Mouse (Mus musculus) hindbrain, embryonic 10.5 days (tissue): ENCODE measurements around the gene Diras2. TPM values are rescaled to one million over a fixed set of nuclear protein-coding genes. Genes with fewer than 3 reads are reported as not detected.

ENCODE experiments used
- DNase-seq: peaks from one replicate; pipeline ENCODE4 v3.0.0-alpha.2; 2017; ENCODE audit warnings: low spot score
- H3K27ac ChIP-seq: fragments of 300-500 bp; sonication (generic); 2 replicates; pipeline ENCODE4 v1.5.1; 2016; ENCODE audit warnings: mild to moderate bottlenecking, moderate library complexity
- H3K27me3 ChIP-seq: fragments of 300-500 bp; sonication (generic); 2 replicates; pipeline ENCODE4 v1.6.1; 2016; ENCODE audit warnings: mild to moderate bottlenecking; ENCODE audit not compliant: poor library complexity, insufficient read depth, severe bottlenecking
- H3K36me3 ChIP-seq: fragments of 300-500 bp; sonication (generic); 2 replicates; pipeline ENCODE4 v1.6.1; 2016; ENCODE audit warnings: mild to moderate bottlenecking, moderate library complexity
- H3K4me1 ChIP-seq: fragments of 300-500 bp; sonication (generic); replicated peaks from 2 replicates; pipeline ENCODE4 v1.6.1; 2016; ENCODE audit warnings: mild to moderate bottlenecking
- H3K4me3 ChIP-seq: fragments of 300-500 bp; sonication (generic); 2 replicates; pipeline ENCODE4 v1.5.1; 2016; ENCODE audit warnings: mild to moderate bottlenecking, moderate library complexity
- H3K9me3 ChIP-seq: fragments of 300-500 bp; sonication (generic); 2 replicates; pipeline ENCODE4 v1.6.1; 2016; ENCODE audit warnings: mild to moderate bottlenecking, moderate library complexity
- WGBS: fragments of 180-500 bp; shearing (Covaris S2); methylation state at CpG from one replicate; pipeline ENCODE4 v1.1.7; 2016; 5-methylcytosine and 5-hydroxymethylcytosine counted together
- polyA plus RNA-seq: library from polyadenylated mRNA; unstranded; fragments of >200 nt; fragmentation: Nextera tagmentation; extraction: Ambion mirVana; gene quantifications from 2 replicates; pipeline ENCODE4 v1.2.1, GENCODE M21; 2016

Gene Diras2
- polyA plus RNA-seq, 1 experiment from 2014 or later = 0.29 TPM

DNA sequence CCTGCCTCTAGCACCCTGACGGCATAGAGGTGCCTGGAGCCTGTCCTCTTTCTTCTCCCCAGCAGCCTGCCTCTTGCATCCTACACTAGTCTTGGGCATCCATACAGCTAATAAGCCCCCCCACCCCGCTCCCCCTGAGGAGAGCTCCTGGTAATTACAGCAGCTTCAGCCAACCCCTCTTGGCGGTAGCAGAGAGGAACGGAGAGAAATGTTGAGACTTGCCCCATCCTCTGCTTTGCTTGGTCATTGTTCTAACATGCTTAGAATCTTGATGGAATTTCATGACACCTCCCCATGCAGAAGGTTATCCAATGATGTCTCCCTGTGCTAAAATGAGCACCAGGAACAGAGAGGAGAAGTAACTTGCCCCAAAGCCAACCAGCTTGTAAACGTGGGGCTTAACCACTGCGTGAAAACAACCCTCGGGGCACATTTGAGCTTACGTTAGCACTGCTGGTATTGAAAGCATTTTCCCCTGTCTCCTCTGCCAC lies 11.0 kb upstream of the Diras2 start:
- no peak for DNase-seq
- Histone ChIP-seq H3K9me3 (no peaks in the 10 kb centered on the region), H3K36me3 (no peaks in the 10 kb centered on the region), H3K4me1 (peaks cover 7% of the 10 kb centered on the region; the same call in 1 of the 2 replicates), H3K4me3 (no peak overlapping the region), H3K27me3 (no peaks in the 10 kb centered on the region), H3K27ac (no peak overlapping the region)
- WGBS = 77% methylated on average over 8 of the region's 8 CpGs

DNA sequence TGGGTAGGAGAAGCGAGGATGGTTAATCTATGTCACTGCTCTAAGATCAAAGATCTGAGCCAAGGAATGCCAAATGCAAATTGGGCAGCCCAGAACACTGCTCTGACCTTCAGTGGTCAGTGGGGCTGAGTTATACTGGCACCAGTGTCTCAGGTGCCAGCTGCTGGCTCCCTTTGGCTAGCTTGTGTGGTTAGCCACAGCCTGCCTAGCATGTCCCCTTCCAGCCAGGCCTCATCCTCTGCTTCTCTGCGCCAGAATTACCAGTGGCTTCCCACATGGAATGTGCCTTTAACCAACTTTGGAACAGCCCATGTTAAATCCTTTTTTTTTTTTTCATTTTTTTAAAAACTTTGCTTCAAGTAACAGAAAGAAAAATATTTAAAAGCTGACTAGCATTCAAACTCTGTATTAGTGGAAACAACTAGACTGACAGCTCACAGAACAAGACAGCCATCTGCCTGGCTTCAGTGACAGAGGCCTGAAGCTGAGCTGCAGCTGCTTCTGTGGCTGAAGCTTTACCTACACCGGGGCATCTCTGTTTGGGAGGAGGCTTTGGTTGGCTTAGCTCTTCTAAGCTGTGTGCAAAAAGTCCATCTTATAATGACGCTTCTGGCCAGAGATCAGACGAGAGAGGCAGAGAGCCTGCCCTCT lies 10.4 kb upstream of the Diras2 start:
- Histone ChIP-seq H3K27ac (no peak overlapping the region), H3K36me3 (no peaks in the 10 kb centered on the region), H3K4me1 (peaks cover 7% of the 10 kb centered on the region; the same call in 1 of the 2 replicates), H3K27me3 (no peaks in the 10 kb centered on the region), H3K9me3 (no peaks in the 10 kb centered on the region), H3K4me3 (no peak overlapping the region)
- WGBS = 83% methylated on average over 5 of the region's 5 CpGs
- DNase-seq = no peak

DNA sequence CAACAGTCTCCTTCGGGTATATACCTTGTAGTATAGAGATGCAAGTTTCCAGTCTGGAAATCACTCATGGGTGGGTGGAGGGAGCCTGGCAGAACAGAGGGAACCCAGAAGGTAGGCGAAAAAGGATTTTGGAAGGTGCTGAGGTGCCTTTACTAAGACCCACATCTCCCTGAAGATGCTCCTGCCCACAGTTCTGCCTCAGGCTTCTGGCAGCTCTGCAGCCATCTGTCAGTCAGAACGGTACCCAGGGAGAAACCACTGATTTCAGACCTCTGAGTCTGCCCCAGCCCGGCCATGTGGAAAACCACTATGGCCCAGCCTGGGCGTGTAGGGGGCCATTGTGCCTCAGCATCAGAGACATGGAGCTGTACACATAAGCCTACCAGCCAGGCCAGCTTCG lies 8.4 kb upstream of the Diras2 start:
- peaks cover 7% of the 10 kb centered on the region; the same call in 1 of the 2 replicates for H3K4me1 ChIP-seq
- H3K27ac ChIP-seq = no peak overlapping the region
- no peaks in the 10 kb centered on the region for H3K36me3 ChIP-seq
- no peaks in the 10 kb centered on the region for H3K9me3 ChIP-seq
- DNase-seq = no peak
- H3K27me3 ChIP-seq = peaks cover 3% of the 10 kb centered on the region; the same call in 1 of the 2 replicates
- no peak overlapping the region for H3K4me3 ChIP-seq
- WGBS = 84% methylated on average over 6 of the region's 6 CpGs

DNA sequence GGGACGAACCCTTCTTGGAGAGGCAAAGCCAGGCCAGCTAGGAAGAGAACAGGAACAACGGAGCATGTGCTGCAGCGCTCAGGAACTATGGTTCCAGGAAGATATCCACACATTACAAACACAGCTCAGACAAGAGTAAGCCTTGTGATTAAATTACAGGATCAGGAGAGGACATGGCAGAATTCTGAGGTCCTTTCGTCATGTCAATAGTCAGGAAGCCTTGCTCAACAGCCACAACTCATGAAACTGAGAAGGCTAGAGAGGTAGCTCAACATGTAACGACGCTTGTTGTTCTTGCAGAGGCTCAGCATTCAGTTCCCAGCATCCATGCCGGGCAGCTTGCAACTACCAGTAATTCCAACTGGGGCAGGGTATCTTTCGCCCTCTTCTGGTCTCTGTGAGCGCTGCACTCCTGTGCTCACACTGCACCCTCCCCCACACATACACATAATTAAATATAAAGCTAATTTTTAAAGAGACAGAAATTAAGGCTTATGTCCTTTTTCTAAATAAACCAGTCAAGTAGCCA lies 7.6 kb upstream of the Diras2 start:
- DNase-seq = no peak
- no peak overlapping the region for H3K4me3 ChIP-seq
- H3K27ac ChIP-seq = no peak overlapping the region
- H3K4me1 ChIP-seq = peaks cover 7% of the 10 kb centered on the region; the same call in 1 of the 2 replicates
- H3K27me3 ChIP-seq = peaks cover 11% of the 10 kb centered on the region
- no peaks in the 10 kb centered on the region for H3K36me3 ChIP-seq
- H3K9me3 ChIP-seq = no peaks in the 10 kb centered on the region
- 93% methylated on average over 9 of the region's 9 CpGs for WGBS

DNA sequence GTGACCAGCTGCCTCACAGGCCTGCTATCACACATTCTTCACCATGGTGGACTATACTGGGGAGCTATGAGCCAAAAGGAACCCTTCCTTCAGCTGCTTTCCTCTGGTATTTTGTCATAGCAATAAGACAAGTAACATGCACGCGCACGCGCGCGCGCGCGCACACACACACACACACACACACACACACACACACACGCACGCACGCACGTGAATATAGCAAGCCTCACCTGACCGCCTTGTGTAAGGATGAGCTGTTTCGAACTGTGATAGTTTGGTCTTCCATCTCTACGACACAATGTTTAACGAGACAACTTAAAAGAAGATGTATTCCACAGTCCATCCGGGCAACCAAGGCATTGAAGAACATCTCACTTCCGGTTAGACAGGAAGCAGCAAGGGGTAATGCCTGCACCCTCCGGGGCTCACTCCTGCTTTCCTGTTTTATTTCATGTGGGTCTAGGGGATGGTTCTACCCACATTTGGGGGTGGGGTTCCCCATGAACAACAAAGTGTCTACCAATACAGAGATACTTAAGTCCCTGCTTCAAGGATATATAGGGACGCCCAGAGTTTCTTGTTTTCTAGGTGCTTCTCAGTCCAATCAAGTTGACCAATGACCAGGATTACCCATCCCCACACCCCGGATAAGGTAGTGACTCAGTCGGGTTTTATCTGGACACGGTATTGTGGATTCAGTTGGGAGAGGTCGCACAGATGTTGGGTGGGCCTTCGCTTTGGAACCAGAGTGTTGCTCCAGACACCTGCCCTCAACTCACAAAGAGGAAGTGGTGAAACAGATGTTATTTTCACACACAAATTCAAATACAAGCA lies 6.9 kb upstream of the Diras2 start:
- no peak overlapping the region for H3K27ac ChIP-seq
- H3K4me1 ChIP-seq = peaks cover 6% of the 10 kb centered on the region; the same call in 1 of the 2 replicates
- no peaks in the 10 kb centered on the region for H3K9me3 ChIP-seq
- DNase-seq = no peak
- no peak overlapping the region for H3K4me3 ChIP-seq
- 97% methylated on average over 26 of the region's 26 CpGs for WGBS
- H3K27me3 ChIP-seq = peaks cover 12% of the 10 kb centered on the region
- no peaks in the 10 kb centered on the region for H3K36me3 ChIP-seq

DNA sequence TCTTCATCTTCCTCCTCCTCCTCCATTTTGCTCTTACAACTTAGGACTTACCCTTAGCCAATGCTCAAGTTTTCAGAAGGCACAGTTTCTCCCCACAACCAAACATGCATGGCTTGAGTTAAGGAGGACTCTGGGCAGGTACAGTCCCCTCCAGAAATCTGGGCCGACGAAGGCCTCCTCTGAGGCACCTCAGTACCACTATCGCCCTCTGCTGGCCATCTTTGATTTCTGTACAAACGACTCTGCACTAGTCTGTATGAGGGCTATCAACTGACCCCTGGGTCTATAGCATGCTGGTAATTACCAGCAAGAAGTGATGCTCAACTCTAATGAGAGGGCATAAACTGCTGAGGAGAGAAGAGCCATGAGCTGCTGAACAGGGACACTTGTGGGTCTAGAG lies 4.5 kb upstream of the Diras2 start:
- 12% methylated on average over 4 of the region's 4 CpGs for WGBS
- Histone ChIP-seq H3K4me3 (no peak overlapping the region), H3K27ac (no peak overlapping the region), H3K27me3 (peaks cover 13% of the 10 kb centered on the region), H3K9me3 (no peaks in the 10 kb centered on the region), H3K36me3 (no peaks in the 10 kb centered on the region), H3K4me1 (peaks cover 1% of the 10 kb centered on the region)
- peak; percentile 70 for DNase-seq

DNA sequence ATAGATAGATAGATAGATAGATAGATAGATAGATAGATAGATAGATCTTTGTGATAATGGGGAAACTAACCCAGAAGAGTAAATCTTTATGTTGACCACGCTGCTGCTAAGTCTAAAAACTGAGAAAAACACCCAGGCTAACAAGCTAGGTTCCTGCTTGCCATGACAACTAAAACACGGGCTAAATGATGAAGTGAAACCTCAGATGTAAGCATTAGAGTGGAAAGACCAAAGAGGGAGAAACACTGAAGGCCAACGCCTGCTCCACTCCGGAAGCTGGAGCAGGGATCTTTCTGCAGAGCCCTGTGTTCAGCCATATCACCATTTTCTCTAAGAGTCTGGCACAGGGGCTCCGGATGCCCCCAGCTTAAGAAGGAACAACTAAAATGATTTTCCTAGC lies 2.6 kb upstream of the Diras2 start:
- peaks cover 9% of the 10 kb centered on the region for H3K4me1 ChIP-seq
- DNase-seq = no peak
- H3K27me3 ChIP-seq = peaks cover 32% of the 10 kb centered on the region
- H3K27ac ChIP-seq = no peak overlapping the region
- WGBS = 83% methylated on average over 5 of the region's 5 CpGs
- no peaks in the 10 kb centered on the region for H3K9me3 ChIP-seq
- H3K4me3 ChIP-seq = no peak overlapping the region
- H3K36me3 ChIP-seq = no peaks in the 10 kb centered on the region

DNA sequence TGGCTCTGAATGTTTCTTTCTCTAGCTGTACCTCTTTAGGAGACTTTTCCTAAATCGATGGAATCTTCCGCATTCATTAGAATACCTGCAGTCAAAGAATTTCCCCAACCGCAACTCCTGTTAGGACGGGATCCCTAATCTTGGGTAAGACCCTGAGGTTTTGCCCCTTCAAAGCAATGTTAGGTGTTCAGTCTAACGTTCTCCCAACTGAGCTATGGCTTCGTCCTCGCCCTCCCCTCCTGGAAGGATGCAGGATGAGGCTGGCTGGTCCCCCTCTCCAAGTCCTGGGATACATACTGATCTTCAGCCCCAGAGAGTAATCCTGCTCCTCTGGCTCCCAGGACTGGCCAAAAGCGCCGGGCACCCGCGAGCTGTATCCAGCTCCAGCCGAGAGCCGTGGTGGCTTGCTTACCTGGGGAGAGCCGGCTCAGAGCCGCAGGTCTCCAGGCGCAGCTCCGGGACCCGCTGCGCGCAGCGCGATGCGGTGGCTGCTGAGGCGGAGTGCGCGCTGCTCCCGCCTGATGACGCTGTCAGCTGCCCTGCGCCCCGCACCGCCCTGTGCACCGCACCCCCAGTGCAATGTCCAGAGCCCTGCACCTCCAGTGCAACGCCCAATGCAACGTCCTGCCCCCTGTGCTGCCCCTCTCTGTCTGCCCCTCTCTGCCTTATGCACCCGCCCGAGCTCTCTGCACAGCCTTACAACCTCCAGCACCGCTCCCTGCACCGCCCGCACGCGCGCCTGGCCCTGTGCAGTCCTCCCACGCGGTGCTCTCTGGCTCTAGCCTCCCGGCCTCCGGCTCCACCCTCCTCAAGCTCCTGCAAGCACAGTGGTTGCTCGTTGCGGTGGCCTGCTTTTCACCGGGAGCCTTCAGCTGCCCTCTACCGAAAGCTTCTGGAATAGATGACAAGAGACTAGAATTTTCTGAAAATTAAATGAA lies 802 bp downstream of the Diras2 start:
- WGBS = 2% methylated on average over 50 of the region's 50 CpGs
- peak overlapping the region; percentile 62 for H3K4me3 ChIP-seq
- H3K27me3 ChIP-seq = peaks cover 37% of the 10 kb centered on the region
- no peaks in the 10 kb centered on the region for H3K9me3 ChIP-seq
- peak overlapping the region; percentile 77 for H3K27ac ChIP-seq
- DNase-seq = peak; percentile 82
- peaks cover 9% of the 10 kb centered on the region for H3K4me1 ChIP-seq
- no peaks in the 10 kb centered on the region for H3K36me3 ChIP-seq

DNA sequence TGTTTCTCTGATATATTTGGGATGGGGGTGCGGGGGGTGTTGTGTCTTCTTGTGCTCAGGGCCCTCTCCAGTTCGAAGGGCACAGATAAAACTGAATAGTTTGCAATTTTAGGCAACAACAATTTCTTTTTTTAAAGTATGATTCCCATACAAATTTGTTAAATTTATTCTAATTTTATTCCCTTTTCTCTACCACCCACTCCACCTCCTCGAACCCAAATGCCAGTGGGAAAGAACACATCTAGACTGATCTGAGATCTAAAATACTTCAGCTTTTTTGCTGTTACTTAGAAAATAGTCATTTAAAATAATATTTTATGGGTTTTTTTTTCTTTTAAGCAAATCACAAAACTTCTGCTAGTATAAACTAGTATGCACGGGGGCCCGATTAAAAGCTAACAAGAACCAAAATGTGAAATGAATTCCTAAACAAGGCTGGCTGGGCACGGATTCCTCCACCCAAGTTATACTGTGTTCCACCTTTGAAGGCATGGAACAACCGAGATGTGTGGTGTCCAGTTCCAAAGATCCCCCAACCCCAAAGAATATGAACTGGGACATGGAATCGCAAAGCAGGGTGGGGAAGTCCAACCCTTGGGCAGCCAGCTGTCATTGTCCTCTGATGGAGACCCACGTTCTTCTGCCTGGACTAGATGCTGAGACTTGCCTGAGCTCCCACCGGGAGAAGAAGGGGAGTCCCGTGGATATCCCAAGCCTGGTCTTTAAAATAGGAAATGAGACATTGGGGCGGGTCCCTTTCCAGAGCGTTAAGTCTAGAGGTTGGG lies 1.7 kb downstream of the Diras2 start:
- H3K4me1 ChIP-seq = peaks cover 9% of the 10 kb centered on the region
- peaks cover 36% of the 10 kb centered on the region for H3K27me3 ChIP-seq
- 60% methylated on average over 13 of the region's 13 CpGs for WGBS
- no peaks in the 10 kb centered on the region for H3K36me3 ChIP-seq
- H3K9me3 ChIP-seq = no peaks in the 10 kb centered on the region
- no peak overlapping the region for H3K27ac ChIP-seq
- DNase-seq = no peak
- H3K4me3 ChIP-seq = peak overlapping the region; percentile 62; the same call in 1 of the 2 replicates

DNA sequence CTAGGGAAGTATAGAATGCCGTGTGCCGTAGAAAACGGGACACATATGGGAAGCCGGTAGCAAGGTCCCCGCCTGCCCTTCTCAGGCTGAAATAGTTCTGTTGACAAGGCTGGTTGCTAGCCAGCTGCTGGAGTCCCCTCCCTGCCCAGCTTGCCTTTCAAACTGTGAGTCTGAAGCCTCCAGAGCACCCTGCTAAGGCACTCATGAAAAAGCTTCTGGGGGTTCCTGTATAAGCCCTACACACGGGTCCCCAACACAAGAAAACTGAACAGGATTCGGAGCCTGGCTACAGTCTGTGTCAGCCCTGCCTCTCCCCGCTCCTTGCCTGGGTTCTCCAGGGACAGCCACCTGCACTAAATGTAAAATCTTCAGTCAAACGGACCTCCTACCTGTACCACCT lies 2.3 kb downstream of the Diras2 start:
- Histone ChIP-seq H3K4me1 (peaks cover 9% of the 10 kb centered on the region), H3K27ac (no peak overlapping the region), H3K9me3 (no peaks in the 10 kb centered on the region), H3K4me3 (no peak overlapping the region), H3K27me3 (peaks cover 30% of the 10 kb centered on the region), H3K36me3 (no peaks in the 10 kb centered on the region)
- DNase-seq = no peak
- WGBS = 66% methylated on average over 9 of the region's 9 CpGs

DNA sequence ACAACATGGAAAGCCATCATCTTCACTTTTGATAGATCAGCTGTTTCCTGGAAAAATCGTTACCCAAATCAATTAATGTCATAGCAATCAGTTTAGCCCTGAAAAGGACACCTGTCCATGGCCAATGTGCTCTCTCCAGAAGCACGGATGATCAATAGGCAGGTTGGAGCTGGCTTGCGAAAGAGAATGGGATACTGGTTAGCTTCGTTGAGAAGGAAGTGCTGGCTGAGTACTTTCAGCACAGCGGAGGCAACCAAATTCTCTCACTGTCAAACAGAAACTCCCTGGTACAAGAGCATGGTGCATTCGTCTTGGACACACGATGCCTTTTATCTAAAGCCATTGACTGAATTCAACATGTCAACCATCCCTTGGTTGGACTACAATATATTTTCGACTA lies 2.8 kb downstream of the Diras2 start:
- no peak overlapping the region for H3K27ac ChIP-seq
- H3K9me3 ChIP-seq = no peaks in the 10 kb centered on the region
- DNase-seq = no peak
- H3K4me3 ChIP-seq = no peak overlapping the region
- H3K4me1 ChIP-seq = peaks cover 9% of the 10 kb centered on the region
- no peaks in the 10 kb centered on the region for H3K36me3 ChIP-seq
- 84% methylated on average over 8 of the region's 8 CpGs for WGBS
- peaks cover 27% of the 10 kb centered on the region for H3K27me3 ChIP-seq
